Mouse (Mus musculus) cerebellum, adult 2 months (tissue): ENCODE data around the gene Capn5. TPM values are rescaled to one million over a fixed set of nuclear protein-coding genes. Genes with fewer than 3 reads are reported as not detected.

Experiments
- DNase-seq, 2 experiments: peaks; one replicate each; pipeline ENCODE4 v3.0.0; 2021
- H3K27ac ChIP-seq: fragments of 200-500 bp; 2 replicates; pipeline ENCODE4 v1.5.1; 2012; ENCODE audit warnings: low read length, control low read depth, inconsistent platforms; ENCODE audit not compliant: insufficient read depth
- H3K27me3 ChIP-seq: fragments of 200-500 bp; 2 replicates; pipeline ENCODE4 v1.6.1; 2012; ENCODE audit warnings: inconsistent platforms, mild to moderate bottlenecking, low read length, moderate library complexity; ENCODE audit not compliant: control insufficient read depth, insufficient read depth
- H3K4me1 ChIP-seq: fragments of 200-500 bp; 2 replicates; pipeline ENCODE4 v1.6.1; 2011; ENCODE audit warnings: low read length; ENCODE audit not compliant: control insufficient read depth, insufficient read depth
- H3K4me3 ChIP-seq: fragments of 200-500 bp; replicated peaks from 2 replicates; pipeline ENCODE3; 2011; ENCODE audit warnings: mild to moderate bottlenecking, low read depth, low read length, control low read depth; ENCODE audit not compliant: insufficient read depth
- CTCF ChIP-seq: fragments of 200-500 bp; IDR thresholded peaks from 2 replicates; pipeline ENCODE4 v1.5.1; 2011; ENCODE audit warnings: low read depth, mild to moderate bottlenecking, control low read depth, low read length, moderate library complexity, borderline replicate concordance; ENCODE audit not compliant: insufficient read depth
- POLR2A ChIP-seq: fragments of 200-500 bp; IDR thresholded peaks from 2 replicates; pipeline ENCODE4 v1.6.1; 2011; ENCODE audit warnings: low read length, control low read depth, borderline replicate concordance; ENCODE audit not compliant: insufficient read depth
- WGBS: fragments of 180-500 bp; shearing (Covaris S2); methylation state at CpG from one replicate; pipeline ENCODE4 v1.1.7; 2018; 5-methylcytosine and 5-hydroxymethylcytosine counted together
- polyA plus RNA-seq: library from polyadenylated mRNA; depleted of rRNA; stranded (reverse); fragments of >200 nt; gene quantifications from 2 replicates; pipeline ENCODE4 v1.2.3, GENCODE M21; 2012

The Capn5 gene
- polyA plus RNA-seq, 1 experiment: 20.9 TPM

- TF ChIP-seq POLR2A (no peak), CTCF (no peak)
- DNase-seq: no peak
- 42% methylated on average over 8 of the region's 8 CpGs for WGBS
- Histone ChIP-seq H3K27me3 (no peaks in the 10 kb centered on the region), H3K4me1 (no peaks in the 10 kb centered on the region), H3K4me3 (no peak overlapping the region), H3K27ac (no peak overlapping the region)
These were observed 8.6 kb upstream of the Capn5 start for GRCm38 (mm10) chr7:98186637-98187036.

GRCm38 (mm10) chr7:98185326-98185725, 7.3 kb upstream of the Capn5 start:
- TF ChIP-seq POLR2A (no peak), CTCF (no peak)
- H3K4me3 ChIP-seq: no peak overlapping the region
- WGBS: 27% methylated on average over 6 of the region's 6 CpGs
- no peak for DNase-seq
- no peak overlapping the region; the same call in 1 of the 2 replicates for H3K27ac ChIP-seq
- no peaks in the 10 kb centered on the region for H3K4me1 ChIP-seq
- H3K27me3 ChIP-seq: no peaks in the 10 kb centered on the region

- no peak for DNase-seq
- peaks cover 4% of the 10 kb centered on the region; the same call in 1 of the 2 replicates for H3K4me1 ChIP-seq
- 84% methylated on average over 5 of the region's 5 CpGs for WGBS
- no peaks in the 10 kb centered on the region for H3K27me3 ChIP-seq
- H3K4me3 ChIP-seq: peak overlapping the region; percentile 80
- TF ChIP-seq POLR2A (no peak), CTCF (no peak)
- peak overlapping the region; percentile 11; the same call in 1 of the 2 replicates for H3K27ac ChIP-seq
These were observed 622 bp upstream of the Capn5 start for GRCm38 (mm10) chr7:98178560-98179231.

- peak overlapping the region; percentile 80 for H3K4me3 ChIP-seq
- DNase-seq: no peak
- H3K4me1 ChIP-seq: peaks cover 9% of the 10 kb centered on the region; the same call in 1 of the 2 replicates
- TF ChIP-seq POLR2A (no peak), CTCF (no peak)
- no peaks in the 10 kb centered on the region for H3K27me3 ChIP-seq
- WGBS: 5% methylated on average over 9 of the region's 9 CpGs
- H3K27ac ChIP-seq: no peak overlapping the region
These were observed 527 bp downstream of the Capn5 start for GRCm38 (mm10) chr7:98177566-98177928.

- WGBS: 52% methylated on average over 2 of the region's 2 CpGs
- DNase-seq: peak in 1 of 2 experiments; percentile 18
- TF ChIP-seq CTCF (no peak), POLR2A (no peak)
- H3K4me1 ChIP-seq: peaks cover 9% of the 10 kb centered on the region; the same call in 1 of the 2 replicates
- no peaks in the 10 kb centered on the region for H3K27me3 ChIP-seq
- no peak overlapping the region for H3K4me3 ChIP-seq
- no peak overlapping the region for H3K27ac ChIP-seq
These were observed 996 bp downstream of the Capn5 start for GRCm38 (mm10) chr7:98177071-98177485.

- 76% methylated on average over 8 of the region's 8 CpGs for WGBS
- Histone ChIP-seq H3K27me3 (no peaks in the 10 kb centered on the region), H3K4me3 (no peak overlapping the region), H3K4me1 (peaks cover 14% of the 10 kb centered on the region), H3K27ac (no peak overlapping the region)
- peak in 1 of 2 experiments; percentile 37 for DNase-seq
- TF ChIP-seq POLR2A (no peak), CTCF (no peak)
These were observed 1.6 kb downstream of the Capn5 start for GRCm38 (mm10) chr7:98176322-98177070.

GRCm38 (mm10) chr7:98174883-98175755, 3.0 kb downstream of the Capn5 start:
- no peak overlapping the region for H3K4me3 ChIP-seq
- no peaks in the 10 kb centered on the region for H3K27me3 ChIP-seq
- TF ChIP-seq CTCF: no peak
- no peak for TF ChIP-seq POLR2A
- H3K27ac ChIP-seq: no peak overlapping the region
- WGBS: 91% methylated on average over 4 of the region's 4 CpGs
- DNase-seq: no peak
- peaks cover 22% of the 10 kb centered on the region for H3K4me1 ChIP-seq
